In the genomic region with DNA sequence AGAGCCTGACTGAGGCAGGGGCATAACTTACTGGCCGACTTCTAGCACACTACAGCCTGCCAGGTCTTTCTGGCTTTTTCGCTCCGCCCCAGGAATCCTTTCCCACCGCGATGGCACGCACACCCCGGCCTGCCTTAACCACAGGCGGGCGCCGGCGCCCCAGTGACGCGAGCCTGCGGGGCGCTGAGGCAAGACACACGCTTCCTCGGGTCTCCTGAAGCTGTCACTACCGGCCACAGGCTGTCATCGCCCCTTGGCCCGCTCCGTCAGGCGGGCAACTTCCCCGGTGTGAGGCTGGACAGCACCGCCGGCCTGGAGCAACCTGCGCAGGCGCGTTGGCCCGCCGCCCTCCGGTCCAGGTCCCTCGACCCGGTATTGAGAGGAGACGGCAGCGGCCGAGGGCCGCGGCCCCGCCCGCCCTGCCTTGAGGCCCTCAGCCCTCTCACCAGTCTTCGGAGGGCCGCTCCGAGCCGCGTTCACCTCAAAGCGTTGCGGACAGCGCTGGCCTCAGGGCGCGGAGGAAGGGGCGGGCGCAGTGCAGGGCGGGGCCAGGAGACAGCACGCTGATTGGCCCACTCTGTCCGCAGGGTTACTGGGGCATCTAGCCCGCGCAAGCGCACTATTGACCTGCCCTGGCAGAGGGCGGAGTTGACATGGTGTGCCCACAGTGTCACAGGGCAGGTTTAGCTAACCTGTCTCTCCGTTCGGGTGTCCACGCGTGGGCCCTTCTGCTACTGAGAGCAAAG, we compare ENCODE assay signal across 8 mouse cellular contexts. TPM values are rescaled to one million over a fixed set of nuclear protein-coding genes. Genes with fewer than 3 reads are reported as not detected.
DNase-seq lines count a peak whose midpoint lies in the region; ATAC-seq lines count a peak whose summit lies in the region.

No protein-coding gene starts in this region.

- intact Hi-C loops in gastrocnemius, postnatal 14 days (cut with DNase I; ENCODE audit: low total_unique reads), result no loop called here
- intact Hi-C loops in left cerebral cortex, postnatal 10 days (cut with DNase I), result no loop called here

- H3K4me1 ChIP-seq in intestine, embryonic 14.5 days (replicated peaks; ENCODE audit: control insufficient read depth, insufficient read depth, low read length), result peaks cover 15% of the 10 kb centered on the region

- no peaks in the 10 kb centered on the region for H3K27me3 ChIP-seq in intestine, embryonic 14.5 days (replicated peaks; ENCODE audit: control insufficient read depth, insufficient read depth, low read length)

- H3K36me3 ChIP-seq in intestine, embryonic 14.5 days (ENCODE audit: control insufficient read depth, insufficient read depth, low read length), result peaks cover 40% of the 10 kb centered on the region

- H3K9ac ChIP-seq in intestine, embryonic 14.5 days (ENCODE audit: low read length), result peak overlapping the region; percentile 73

- H3K4me2 ChIP-seq in intestine, embryonic 14.5 days (ENCODE audit: low read length), result peak overlapping the region; percentile 95

- H3K9me3 ChIP-seq in intestine, embryonic 14.5 days (ENCODE audit: control insufficient read depth, low read length), result peaks cover 5% of the 10 kb centered on the region; the same call in 1 of the 2 replicates

- peak overlapping the region; percentile 74 for H3K4me3 ChIP-seq in intestine, embryonic 14.5 days (ENCODE audit: low read depth, low read length)

- WGBS in intestine, embryonic 14.5 days, result under 1% methylated on average over 60 of the region's 63 CpGs

- DNase-seq in adrenal gland, adult 18-20 months (ENCODE audit: low spot score in 2 of 2), result peak; percentile 94 to 95
- DNase-seq in embryo, embryonic 10.5 days (ENCODE audit: low spot score), result peak; percentile 96
- peak; percentile 97 for DNase-seq in gastrocnemius, postnatal 14 days
- peak; percentile 96 for DNase-seq in intestine, embryonic 14.5 days (ENCODE audit: low spot score)
- DNase-seq in left cerebral cortex, postnatal 10 days (ENCODE audit: extremely low spot score in 1 of 2, low spot score in 2 of 2), result peak; percentile 94 to 98
- DNase-seq in right cerebral cortex, postnatal 10 days (ENCODE audit: low spot score in 2 of 2), result peak; percentile 97 to 98
- DNase-seq in urinary bladder, postnatal 14 days (ENCODE audit: low spot score), result peak; percentile 98

- peak overlapping the region; percentile 95 for H3K27ac ChIP-seq in intestine, embryonic 14.5 days (ENCODE audit: low read depth)

- ATAC-seq in intestine, embryonic 14.5 days (replicated peaks; ENCODE audit: low FRiP score, low TSS enrichment, low read depth), result peak; percentile 98
- peak; percentile 87 for ATAC-seq in megakaryocyte progenitor cell, adult 5-6 weeks (replicated peaks; ENCODE audit: poor library complexity)

RNA-seq across cellular contexts. Expression of a gene that starts 7.1 kb away (rescaled TPM):
- total RNA-seq in adrenal gland, adult 18-20 months (2021), result 10 to 100 TPM; 48.7 to 58.7 TPM
- total RNA-seq in gastrocnemius, postnatal 14 days (2021), result 10 to 100 TPM; 43.0 to 45.1 TPM
- 45.9 and 49.6 TPM in 2 replicates for polyA plus RNA-seq in intestine, embryonic 14.5 days (2014; fragmentation: Nextera tagmentation; extraction: Ambion mirVana)
- 10 to 100 TPM; 47.7 to 50.4 TPM for total RNA-seq in left cerebral cortex, postnatal 10 days (2021)
- total RNA-seq in megakaryocyte progenitor cell, adult 5-6 weeks (2015), result 31.0 and 31.6 TPM in 2 replicates
- 23.2 and 26.4 TPM in 2 replicates for total RNA-seq in megakaryocyte progenitor cell, adult 5-6 weeks (2017)

RNA-seq across cellular contexts. Expression of a gene that starts 7.5 kb away (rescaled TPM):
- 10 to 100 TPM; 38.5 to 39.3 TPM for total RNA-seq in adrenal gland, adult 18-20 months (2021)
- total RNA-seq in gastrocnemius, postnatal 14 days (2021), result 10 to 100 TPM; 22.9 to 26.2 TPM
- polyA plus RNA-seq in intestine, embryonic 14.5 days (2014; fragmentation: Nextera tagmentation; extraction: Ambion mirVana), result 27.5 and 28.9 TPM in 2 replicates
- 10 to 100 TPM; 55.5 to 60.8 TPM for total RNA-seq in left cerebral cortex, postnatal 10 days (2021)
- total RNA-seq in megakaryocyte progenitor cell, adult 5-6 weeks (2015), result 2.5 and 4.1 TPM in 2 replicates
- 12.8 and 31.6 TPM in 2 replicates for total RNA-seq in megakaryocyte progenitor cell, adult 5-6 weeks (2017)

RNA-seq across cellular contexts. Expression of a gene that starts 16.1 kb away (rescaled TPM):
- 10 to 100 TPM; 10.5 to 11.9 TPM for total RNA-seq in adrenal gland, adult 18-20 months (2021)
- total RNA-seq in gastrocnemius, postnatal 14 days (2021), result 1 to 10 TPM; 2.7 to 3.4 TPM
- 19.7 and 22.3 TPM in 2 replicates for polyA plus RNA-seq in intestine, embryonic 14.5 days (2014; fragmentation: Nextera tagmentation; extraction: Ambion mirVana)
- total RNA-seq in left cerebral cortex, postnatal 10 days (2021), result 10 to 100 TPM; 19.2 to 21.4 TPM
- 22.7 and 27.3 TPM in 2 replicates for total RNA-seq in megakaryocyte progenitor cell, adult 5-6 weeks (2015)
- total RNA-seq in megakaryocyte progenitor cell, adult 5-6 weeks (2017), result 33.0 and 36.8 TPM in 2 replicates

RNA-seq across cellular contexts. Expression of a gene that starts 48.4 kb away (rescaled TPM):
- total RNA-seq in adrenal gland, adult 18-20 months (2021), result not detected
- total RNA-seq in gastrocnemius, postnatal 14 days (2021), result not detected
- not detected in 2 replicates for polyA plus RNA-seq in intestine, embryonic 14.5 days (2014; fragmentation: Nextera tagmentation; extraction: Ambion mirVana)
- total RNA-seq in left cerebral cortex, postnatal 10 days (2021), result not detected
- total RNA-seq in megakaryocyte progenitor cell, adult 5-6 weeks (2015), result 5.2 and 6.5 TPM in 2 replicates
- 6.4 and 13.3 TPM in 2 replicates for total RNA-seq in megakaryocyte progenitor cell, adult 5-6 weeks (2017)

RNA-seq across cellular contexts. Expression of a gene that starts 55.8 kb away (rescaled TPM):
- not detected for total RNA-seq in adrenal gland, adult 18-20 months (2021)
- not detected for total RNA-seq in gastrocnemius, postnatal 14 days (2021)
- 274 and 403 TPM in 2 replicates for polyA plus RNA-seq in intestine, embryonic 14.5 days (2014; fragmentation: Nextera tagmentation; extraction: Ambion mirVana)
- not detected for total RNA-seq in left cerebral cortex, postnatal 10 days (2021)
- not detected in 2 replicates for total RNA-seq in megakaryocyte progenitor cell, adult 5-6 weeks (2015)
- not detected in 2 replicates for total RNA-seq in megakaryocyte progenitor cell, adult 5-6 weeks (2017)

Comparison
In these comparisons a context has a peak if more than half of its experiments do, and no peak if none do; other contexts are left out.
1. Peak in every context shown above with its lines: DNase-seq, ATAC-seq, H3K4me3 ChIP-seq and H3K27ac ChIP-seq.